Mouse (Mus musculus): ENCODE measurements around the gene Taf9. TPM values are rescaled to one million over a fixed set of nuclear protein-coding genes. Genes with fewer than 3 reads are reported as not detected.

Gene Taf9
- polyA plus RNA-seq (2012; rRNA removed): 4.1 and 6.4 TPM in 2 replicates

DNA sequence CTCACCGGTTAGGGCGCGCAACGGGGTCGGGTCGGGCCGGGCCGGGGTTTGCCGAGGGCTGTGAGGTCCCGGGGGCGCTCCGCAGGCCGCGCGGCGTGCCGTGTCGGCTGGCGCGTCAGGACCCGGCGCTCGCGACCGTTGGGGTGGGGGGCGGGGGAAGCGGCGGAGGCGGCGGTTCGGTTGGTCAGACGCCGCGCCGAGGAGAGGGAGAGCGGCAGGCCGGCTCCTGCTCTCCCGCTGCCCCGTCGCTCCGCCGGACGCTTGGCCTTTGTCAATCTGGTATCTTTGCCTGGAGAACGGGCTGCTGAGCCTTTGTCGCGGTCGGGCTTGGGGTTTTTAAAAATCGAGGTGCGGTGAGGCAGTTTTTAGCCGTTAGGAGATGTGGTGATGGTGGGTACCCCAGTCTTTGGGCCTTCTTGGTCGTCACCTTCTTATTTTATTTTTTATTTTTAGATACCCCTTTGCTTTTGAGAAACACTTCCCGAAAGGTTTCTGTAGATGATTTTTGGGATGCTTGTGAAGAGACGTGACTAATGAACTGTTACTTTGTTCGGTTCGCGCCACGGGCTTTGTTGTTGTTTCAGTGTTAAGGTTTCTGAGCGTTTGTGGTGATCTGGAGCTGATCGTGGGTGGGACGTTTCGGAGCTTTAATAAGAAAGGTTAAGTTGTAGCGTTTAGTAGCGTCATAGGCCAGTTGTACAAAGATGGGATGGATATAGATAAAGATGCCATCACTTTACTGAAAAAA lies at the start of gene Taf9:
TSS of gene Taf9 (plus strand) at position 141 of the 748 bp plus-strand sequence.

DNA sequence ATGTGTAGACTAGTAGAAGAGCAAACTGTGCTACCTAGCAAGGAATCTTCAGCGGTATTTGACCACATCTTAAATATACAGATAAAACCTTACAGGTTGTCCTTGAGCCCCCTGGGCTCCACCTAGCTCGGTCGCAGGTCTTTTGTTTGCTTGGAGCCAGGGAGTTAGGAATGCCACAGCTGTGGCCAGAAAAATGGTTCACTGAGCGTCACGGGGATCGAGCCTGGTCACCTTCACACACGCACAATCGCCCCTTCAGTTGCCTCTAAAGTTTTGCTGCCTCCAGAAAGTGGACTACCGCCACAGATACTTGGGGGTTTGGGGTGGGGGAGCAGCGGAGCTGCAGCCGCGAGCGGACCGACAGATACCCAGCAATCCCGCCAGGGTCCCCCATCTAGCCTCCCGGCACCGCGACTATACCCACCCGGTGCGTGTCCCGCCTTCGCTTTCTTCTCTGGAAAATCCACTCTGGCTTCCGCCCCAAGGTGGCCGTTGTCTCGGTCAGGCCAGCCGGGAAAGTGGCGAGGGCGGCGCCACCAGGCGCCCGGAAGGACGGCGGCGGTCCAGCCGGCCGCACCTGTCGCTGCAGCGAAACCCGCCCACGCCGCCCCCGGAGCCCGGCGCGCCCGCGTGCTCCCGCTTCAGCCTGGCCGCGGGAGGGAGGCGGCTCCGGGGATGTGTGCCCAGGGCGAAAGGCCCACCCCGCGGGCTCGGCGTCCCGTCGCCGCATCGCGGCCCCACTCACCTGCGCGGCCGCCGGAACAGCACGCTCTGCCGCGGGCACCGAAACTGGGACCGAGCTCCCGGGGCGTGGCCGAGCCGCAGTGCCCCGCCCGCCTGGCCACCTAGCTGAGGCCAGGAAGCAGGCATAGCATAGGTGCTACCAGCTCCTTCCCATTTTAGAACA lies 34.9 kb upstream of the Taf9 start, which contains the start of gene Marveld2:
TSS of gene Marveld2 (minus strand) at position 791 of the 907 bp plus-strand sequence.

DNA sequence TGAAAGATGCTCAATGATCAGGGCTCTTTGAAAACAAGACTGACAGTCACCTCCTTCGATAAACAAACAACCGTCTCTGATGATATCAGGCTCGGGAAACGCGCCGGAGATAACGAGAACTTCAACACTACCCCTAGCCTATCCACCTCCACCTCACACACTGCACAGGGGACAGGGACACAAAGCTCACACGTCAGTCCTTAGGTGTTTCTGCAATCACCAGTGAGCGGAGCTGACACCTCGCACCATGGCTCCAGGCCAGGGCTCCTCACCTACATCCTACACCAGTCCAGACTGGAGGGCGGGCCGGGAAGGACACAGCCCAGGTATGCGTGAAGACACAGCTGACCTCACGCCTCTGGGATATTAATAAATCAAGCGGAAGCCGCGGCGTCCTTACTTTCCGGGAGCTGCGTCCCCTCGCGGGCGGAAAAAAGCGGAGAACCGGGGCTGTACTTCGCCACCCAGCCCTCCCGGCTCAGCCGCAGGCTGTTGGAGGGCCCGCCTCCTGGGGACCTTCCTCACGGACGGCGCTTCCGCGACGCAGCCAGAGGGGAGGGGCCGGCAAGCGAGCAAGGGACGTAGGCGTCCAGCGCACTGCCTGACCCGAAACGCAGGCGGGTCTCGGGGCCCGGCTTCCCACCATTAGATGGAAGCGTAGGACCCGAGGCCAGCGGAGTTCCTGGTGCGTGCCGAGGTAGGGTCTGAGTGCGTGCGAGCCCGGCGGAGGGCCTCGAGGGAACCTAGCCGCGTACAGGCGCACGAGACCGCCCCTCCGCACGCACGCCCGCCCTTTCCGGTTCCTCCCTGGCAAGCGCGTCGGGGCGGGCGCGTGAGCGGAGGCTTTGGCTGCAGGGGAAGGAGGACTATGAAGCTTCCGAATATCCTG lies 585 bp upstream of the Taf9 start, which contains the start of the genes Ak6 and Rad17:
TSS of gene Ak6 (plus strand) at position 430 of the 889 bp plus-strand sequence.
TSS of gene Rad17 (minus strand) at position 502 of the 889 bp plus-strand sequence.

GRCm38 (mm10) chr13:100669291-100670022 lies 18.1 kb downstream of the Taf9 start, which contains the start of gene Ccdc125:
TSS of gene Ccdc125 (plus strand) at chr13:100669717.

Other genes starting within 250 kb of the Taf9 start
- 0.34 and 0.39 TPM in 2 replicates for gene Naip1, start 198.7 kb upstream of the Taf9 start, polyA plus RNA-seq (2012; rRNA removed)
- 17.7 and 26.7 TPM in 2 replicates for gene Gtf2h2, start 159.0 kb upstream of the Taf9 start, polyA plus RNA-seq (2012; rRNA removed)
- gene Ocln, start 98.9 kb upstream of the Taf9 start, polyA plus RNA-seq (2012; rRNA removed): 2.0 and 2.1 TPM in 2 replicates
- 4.5 and 4.7 TPM in 2 replicates for gene Marveld2, start 34.6 kb upstream of the Taf9 start, polyA plus RNA-seq (2012; rRNA removed)
- gene Ak6, start 600 bp upstream of the Taf9 start, polyA plus RNA-seq (2012; rRNA removed): 17.4 and 20.7 TPM in 2 replicates
- gene Rad17, start 528 bp upstream of the Taf9 start, polyA plus RNA-seq (2012; rRNA removed): 2.1 TPM in 2 replicates
- 0.83 and 0.90 TPM in 2 replicates for gene Ccdc125, start 18.1 kb downstream of the Taf9 start, polyA plus RNA-seq (2012; rRNA removed)
- gene Cdk7, start 79.4 kb downstream of the Taf9 start, polyA plus RNA-seq (2012; rRNA removed): 12.4 and 15.0 TPM in 2 replicates
- 15.4 and 22.5 TPM in 2 replicates for gene Mrps36, start 93.1 kb downstream of the Taf9 start, polyA plus RNA-seq (2012; rRNA removed)
- 0.12 and 0.97 TPM in 2 replicates for gene Cenph, start 124.3 kb downstream of the Taf9 start, polyA plus RNA-seq (2012; rRNA removed)
- gene Ccnb1, start 135.0 kb downstream of the Taf9 start, polyA plus RNA-seq (2012; rRNA removed): 15.8 and 23.9 TPM in 2 replicates
- 26.6 and 34.1 TPM in 2 replicates for gene Slc30a5, start 181.8 kb downstream of the Taf9 start, polyA plus RNA-seq (2012; rRNA removed)